Mouse (Mus musculus) hindbrain, embryonic 11.5 days (tissue): Measurements from ENCODE around the gene Ncam1. TPM values are rescaled to one million over a fixed set of nuclear protein-coding genes. Genes with fewer than 3 reads are reported as not detected.
A peak's percentile ranks its signal among the peaks of the same experiment; 100 is the strongest.

Source experiments
- ATAC-seq: fragments of 200-750 bp; cut with Nextera tagmentation; 2 replicates; pipeline ENCODE4 v1.8.0; 2017; ENCODE audit warnings: mild to moderate bottlenecking, moderate TSS enrichment, moderate library complexity; ENCODE audit not compliant: low FRiP score
- DNase-seq: peaks from one replicate; pipeline ENCODE4 v3.0.0-alpha.2; 2015; ENCODE audit warnings: low spot score
- H3K27ac ChIP-seq: fragments of 300-500 bp; sonication (generic); 2 replicates; pipeline ENCODE4 v1.5.1; 2014; ENCODE audit warnings: mild to moderate bottlenecking, low read depth, low read length
- H3K27me3 ChIP-seq: fragments of 300-500 bp; sonication (generic); 2 replicates; pipeline ENCODE4 v1.6.1; 2014; ENCODE audit warnings: mild to moderate bottlenecking, low read length, moderate library complexity, mixed read lengths; ENCODE audit not compliant: control insufficient read depth, insufficient read depth
- H3K36me3 ChIP-seq: fragments of 300-500 bp; sonication (generic); 2 replicates; pipeline ENCODE4 v1.6.1; 2014; ENCODE audit warnings: mild to moderate bottlenecking, low read length, moderate library complexity, mixed read lengths; ENCODE audit not compliant: control insufficient read depth, insufficient read depth
- H3K4me1 ChIP-seq: fragments of 300-500 bp; sonication (generic); replicated peaks from 2 replicates; pipeline ENCODE4 v1.6.1; 2014; ENCODE audit warnings: low read length, mixed read lengths; ENCODE audit not compliant: control insufficient read depth, insufficient read depth
- H3K4me2 ChIP-seq: fragments of 300-500 bp; sonication (generic); replicated peaks from 2 replicates; pipeline ENCODE4 v1.6.1; 2014; ENCODE audit warnings: mild to moderate bottlenecking, low read depth, low read length
- H3K4me3 ChIP-seq: fragments of 300-500 bp; sonication (generic); 2 replicates; pipeline ENCODE4 v1.5.1; 2014; ENCODE audit warnings: low read depth, low read length
- H3K9ac ChIP-seq: fragments of 300-500 bp; sonication (generic); 2 replicates; pipeline ENCODE4 v1.6.1; 2014; ENCODE audit warnings: low read depth, low read length
- H3K9me3 ChIP-seq: fragments of 300-500 bp; sonication (generic); 2 replicates; pipeline ENCODE4 v1.6.1; 2016; ENCODE audit warnings: low read length; ENCODE audit not compliant: control insufficient read depth
- WGBS: fragments of 180-500 bp; shearing (Covaris S2); extraction: QIAGEN DNeasy Blood & Tissue Kit; methylation state at CpG from one replicate; pipeline ENCODE4 v1.1.7; 2014; 5-methylcytosine and 5-hydroxymethylcytosine counted together
- polyA plus RNA-seq: library from polyadenylated mRNA; unstranded; fragments of >200 nt; fragmentation: Nextera tagmentation; extraction: Ambion mirVana; gene quantifications from 2 replicates; pipeline ENCODE4 v1.2.1, GENCODE M21; 2014

Gene Ncam1
- polyA plus RNA-seq, 1 experiment from 2014 or later: 137 TPM

- no peaks in the 10 kb centered on the region for H3K36me3 ChIP-seq
- 87% methylated on average over 6 of the region's 6 CpGs for WGBS
- H3K27me3 ChIP-seq: no peaks in the 10 kb centered on the region
- H3K9me3 ChIP-seq: no peaks in the 10 kb centered on the region
- DNase-seq (no peak), ATAC-seq (no peak)
- H3K4me3 ChIP-seq: no peak overlapping the region
- no peak overlapping the region for H3K9ac ChIP-seq
- H3K27ac ChIP-seq: no peak overlapping the region
- H3K4me2 ChIP-seq: no peak overlapping the region
- no peaks in the 10 kb centered on the region for H3K4me1 ChIP-seq
Observed at GRCm38 (mm10) chr9:49760571-49760970, 38.2 kb downstream of the Ncam1 start.

GRCm38 (mm10) chr9:49758436-49758835, 40.3 kb downstream of the Ncam1 start:
- Histone ChIP-seq H3K4me1 (no peaks in the 10 kb centered on the region), H3K9me3 (no peaks in the 10 kb centered on the region), H3K4me3 (no peak overlapping the region), H3K36me3 (no peaks in the 10 kb centered on the region), H3K4me2 (no peak overlapping the region), H3K9ac (no peak overlapping the region), H3K27ac (no peak overlapping the region), H3K27me3 (no peaks in the 10 kb centered on the region)
- DNase-seq: no peak
- ATAC-seq: no peak
- 63% methylated on average over 2 of the region's 2 CpGs for WGBS

- H3K36me3 ChIP-seq: no peaks in the 10 kb centered on the region
- ATAC-seq (no peak), DNase-seq (peak; percentile 24)
- H3K4me2 ChIP-seq: no peak overlapping the region
- WGBS: 60% methylated on average over 12 of the region's 12 CpGs
- H3K9ac ChIP-seq: no peak overlapping the region
- H3K4me3 ChIP-seq: no peak overlapping the region
- no peaks in the 10 kb centered on the region for H3K9me3 ChIP-seq
- H3K27me3 ChIP-seq: no peaks in the 10 kb centered on the region
- no peaks in the 10 kb centered on the region for H3K4me1 ChIP-seq
- peak overlapping the region; percentile 67; the same call in 1 of the 2 replicates for H3K27ac ChIP-seq
Observed at GRCm38 (mm10) chr9:49757986-49758385, 40.7 kb downstream of the Ncam1 start.

- Histone ChIP-seq H3K4me2 (no peak overlapping the region), H3K9ac (no peak overlapping the region), H3K27me3 (no peaks in the 10 kb centered on the region), H3K4me1 (no peaks in the 10 kb centered on the region), H3K36me3 (no peaks in the 10 kb centered on the region), H3K9me3 (no peaks in the 10 kb centered on the region), H3K4me3 (no peak overlapping the region), H3K27ac (peak overlapping the region; percentile 67; the same call in 1 of the 2 replicates)
- DNase-seq (no peak), ATAC-seq (no peak)
- WGBS: 80% methylated on average over 4 of the region's 4 CpGs
Observed at GRCm38 (mm10) chr9:49757582-49757981, 41.1 kb downstream of the Ncam1 start.

GRCm38 (mm10) chr9:49756725-49757124, 42.0 kb downstream of the Ncam1 start:
- no peak for ATAC-seq
- Histone ChIP-seq H3K27me3 (no peaks in the 10 kb centered on the region), H3K4me2 (no peak overlapping the region), H3K4me3 (no peak overlapping the region), H3K27ac (peak overlapping the region; percentile 39), H3K9ac (no peak overlapping the region), H3K36me3 (no peaks in the 10 kb centered on the region), H3K4me1 (no peaks in the 10 kb centered on the region), H3K9me3 (no peaks in the 10 kb centered on the region)
- peak; percentile 60 for DNase-seq
- 68% methylated on average over 4 of the region's 4 CpGs for WGBS

- H3K27ac ChIP-seq: no peak overlapping the region
- DNase-seq (no peak), ATAC-seq (no peak)
- no peak overlapping the region for H3K9ac ChIP-seq
- H3K9me3 ChIP-seq: no peaks in the 10 kb centered on the region
- no peaks in the 10 kb centered on the region for H3K36me3 ChIP-seq
- H3K4me3 ChIP-seq: no peak overlapping the region
- no peak overlapping the region for H3K4me2 ChIP-seq
- no peaks in the 10 kb centered on the region for H3K27me3 ChIP-seq
- 76% methylated on average over 4 of the region's 4 CpGs for WGBS
- H3K4me1 ChIP-seq: no peaks in the 10 kb centered on the region
Observed at GRCm38 (mm10) chr9:49755214-49755613, 43.5 kb downstream of the Ncam1 start.

- 48% methylated on average over 6 of the region's 6 CpGs for WGBS
- no peak overlapping the region for H3K27ac ChIP-seq
Observed at GRCm38 (mm10) chr9:49751466-49751865, 47.3 kb downstream of the Ncam1 start.

GRCm38 (mm10) chr9:49746176-49746575, 52.5 kb downstream of the Ncam1 start:
- Histone ChIP-seq H3K9me3 (no peaks in the 10 kb centered on the region), H3K9ac (no peak overlapping the region), H3K36me3 (no peaks in the 10 kb centered on the region), H3K4me2 (no peak overlapping the region), H3K27ac (no peak overlapping the region), H3K27me3 (no peaks in the 10 kb centered on the region), H3K4me1 (no peaks in the 10 kb centered on the region), H3K4me3 (no peak overlapping the region)
- 82% methylated on average over 2 of the region's 2 CpGs for WGBS
- ATAC-seq (no peak), DNase-seq (no peak)

More at GRCm38 (mm10) chr9:49751466-49751865, 47.3 kb downstream of the Ncam1 start:
- no peaks in the 10 kb centered on the region for H3K9me3 ChIP-seq
- no peaks in the 10 kb centered on the region for H3K36me3 ChIP-seq
- ATAC-seq: no peak
- no peak overlapping the region for H3K9ac ChIP-seq
- no peak overlapping the region for H3K4me3 ChIP-seq
- no peaks in the 10 kb centered on the region for H3K27me3 ChIP-seq
- no peak for DNase-seq
- H3K4me1 ChIP-seq: no peaks in the 10 kb centered on the region
- H3K4me2 ChIP-seq: no peak overlapping the region

GRCm38 (mm10) chr9:49745696-49746095, 53.0 kb downstream of the Ncam1 start:
- Histone ChIP-seq H3K4me3 (no peak overlapping the region), H3K27ac (no peak overlapping the region), H3K36me3 (no peaks in the 10 kb centered on the region), H3K4me1 (no peaks in the 10 kb centered on the region), H3K9me3 (no peaks in the 10 kb centered on the region), H3K27me3 (no peaks in the 10 kb centered on the region), H3K9ac (no peak overlapping the region), H3K4me2 (no peak overlapping the region)
- ATAC-seq (peak; percentile 43; the same call in 1 of the 2 replicates), DNase-seq (peak; percentile 52)
- 35% methylated on average over 4 of the region's 4 CpGs for WGBS
